Mouse (Mus musculus) cerebellum, adult (tissue): ENCODE data around the gene Zfp524.

Source experiments
- ATAC-seq: cut with Nextera tagmentation; 2 replicates; pipeline ENCODE4 v1.9.2; 2017; ENCODE audit warnings: mild to moderate bottlenecking, moderate library complexity, mixed read lengths; ENCODE audit not compliant: insufficient number of reproducible peaks, low FRiP score, low TSS enrichment

Zfp524 gene

DNA sequence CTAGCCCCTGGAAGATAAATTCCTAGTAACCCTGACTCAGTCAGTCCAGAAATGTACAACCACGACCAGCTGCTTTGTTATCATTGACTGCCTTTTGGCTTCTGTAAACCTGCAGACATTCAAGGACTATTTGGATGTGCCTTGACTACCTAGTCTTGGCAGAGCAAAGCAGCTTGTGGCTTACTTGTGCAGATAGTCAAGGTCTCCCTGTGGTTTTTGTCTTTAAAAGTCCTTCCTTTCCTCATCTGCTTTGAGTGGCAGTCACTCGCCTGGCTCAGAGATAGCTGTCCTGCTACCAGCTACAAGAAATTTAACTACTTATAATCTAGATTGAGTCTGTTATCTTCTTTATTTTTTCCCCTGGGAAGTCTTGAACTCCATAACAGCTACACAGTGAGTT is 30.8 kb downstream of the Zfp524 start:
- ATAC-seq = no peak

- ATAC-seq = no peak
These were observed 31.9 kb downstream of the Zfp524 start for GRCm38 (mm10) chr7:5046112-5046511.

GRCm38 (mm10) chr7:5047313-5047712 is 33.1 kb downstream of the Zfp524 start:
- ATAC-seq = no peak

DNA sequence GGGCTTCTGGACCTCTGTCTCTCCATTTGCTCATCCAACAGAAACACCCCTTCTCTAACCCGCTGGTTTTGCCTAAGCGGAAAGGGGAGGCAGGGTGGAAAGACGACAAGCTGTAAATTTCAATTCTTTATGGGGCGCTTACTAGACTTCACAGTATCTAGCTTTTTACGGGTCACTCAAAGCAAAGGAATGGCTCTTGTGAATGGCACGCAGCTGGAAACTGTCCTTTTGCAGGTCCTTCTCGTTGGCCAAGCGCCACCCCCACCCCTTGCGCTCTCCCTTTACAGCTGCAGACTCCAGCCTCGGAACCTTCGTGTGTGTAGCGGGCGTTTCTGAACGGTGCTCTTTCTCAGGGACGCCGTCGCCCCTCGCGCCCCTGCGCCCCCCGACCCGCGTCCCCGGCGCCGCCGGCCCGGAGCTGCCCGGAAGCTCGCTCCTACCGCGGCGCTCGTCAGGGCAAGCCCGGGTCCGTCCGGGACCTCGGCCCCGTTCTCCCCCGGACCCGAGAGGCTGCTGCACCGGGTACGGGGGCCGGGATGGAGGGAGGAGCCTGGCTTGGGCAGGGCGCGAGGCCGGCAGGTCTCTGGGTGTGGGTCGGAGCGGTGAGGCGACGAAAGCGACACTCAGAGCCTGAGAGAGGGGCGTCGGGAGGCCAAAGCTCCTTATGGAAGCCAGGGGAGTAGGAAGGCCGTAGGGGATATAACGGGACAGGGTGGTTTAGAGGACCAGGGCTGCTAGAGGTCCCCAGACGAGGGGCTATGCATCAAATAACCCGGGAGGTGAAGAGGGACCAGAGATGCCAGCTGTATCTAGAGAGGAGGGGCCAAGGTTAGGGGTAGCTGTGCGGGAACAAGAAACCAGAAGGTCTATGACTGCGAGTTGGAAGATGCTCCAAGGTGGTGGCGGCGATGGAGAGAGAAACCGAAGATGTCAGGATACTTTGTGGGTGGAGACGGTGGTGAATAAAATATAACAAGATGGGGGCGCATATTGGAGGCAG is 37.3 kb downstream of the Zfp524 start, which contains the start of gene Zfp580:
Zfp580 (plus strand) TSS at position 346 of the 1,000 bp plus-strand sequence.
- ATAC-seq = peak; percentile 61; the same call in 1 of the 2 replicates

- no peak for ATAC-seq
These were observed 38.2 kb downstream of the Zfp524 start for GRCm38 (mm10) chr7:5052438-5052837.

DNA sequence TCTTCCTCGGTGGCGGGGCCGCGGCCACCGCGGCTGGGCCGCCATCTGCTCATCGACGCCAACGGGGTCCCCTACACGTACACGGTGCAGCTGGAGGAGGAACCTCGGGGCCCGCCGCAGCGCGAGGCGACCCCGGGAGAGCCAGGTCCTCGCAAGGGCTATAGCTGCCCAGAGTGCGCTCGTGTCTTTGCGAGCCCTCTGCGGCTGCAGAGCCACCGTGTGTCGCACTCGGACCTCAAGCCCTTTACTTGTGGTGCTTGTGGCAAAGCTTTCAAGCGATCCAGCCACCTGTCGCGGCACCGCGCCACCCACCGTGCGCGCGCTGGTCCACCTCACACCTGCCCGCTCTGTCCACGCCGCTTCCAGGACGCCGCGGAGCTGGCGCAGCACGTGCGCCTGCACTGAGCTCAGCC is 38.7 kb downstream of the Zfp524 start:
- ATAC-seq = no peak

GRCm38 (mm10) chr7:5053456-5054179 is 39.4 kb downstream of the Zfp524 start:
- ATAC-seq = no peak

- ATAC-seq = no peak
These were observed 42.5 kb downstream of the Zfp524 start for GRCm38 (mm10) chr7:5056651-5057263.

- ATAC-seq = no peak
These were observed 43.2 kb downstream of the Zfp524 start for GRCm38 (mm10) chr7:5057381-5057780.

- no peak for ATAC-seq
These were observed 43.6 kb downstream of the Zfp524 start for GRCm38 (mm10) chr7:5057804-5058203.

DNA sequence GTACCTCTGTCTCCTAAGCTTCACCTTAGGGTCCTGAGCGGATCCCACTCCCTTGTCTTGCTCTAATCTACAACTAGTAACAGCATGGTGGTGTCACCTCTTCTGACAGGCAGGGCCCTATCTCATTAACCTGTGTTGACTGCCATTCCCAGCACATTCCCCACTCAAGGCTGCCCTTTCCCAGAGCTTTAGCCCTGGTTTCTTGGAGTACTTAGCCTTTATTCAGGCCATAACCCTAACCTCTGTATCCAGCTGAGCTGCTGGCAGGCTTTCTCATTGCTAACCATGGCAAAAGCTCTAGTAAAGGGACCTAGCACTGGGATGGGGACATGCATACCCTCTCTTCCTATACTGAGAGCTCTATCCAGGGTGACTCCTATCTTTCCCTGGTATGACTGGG is 44.4 kb downstream of the Zfp524 start:
- no peak for ATAC-seq

DNA sequence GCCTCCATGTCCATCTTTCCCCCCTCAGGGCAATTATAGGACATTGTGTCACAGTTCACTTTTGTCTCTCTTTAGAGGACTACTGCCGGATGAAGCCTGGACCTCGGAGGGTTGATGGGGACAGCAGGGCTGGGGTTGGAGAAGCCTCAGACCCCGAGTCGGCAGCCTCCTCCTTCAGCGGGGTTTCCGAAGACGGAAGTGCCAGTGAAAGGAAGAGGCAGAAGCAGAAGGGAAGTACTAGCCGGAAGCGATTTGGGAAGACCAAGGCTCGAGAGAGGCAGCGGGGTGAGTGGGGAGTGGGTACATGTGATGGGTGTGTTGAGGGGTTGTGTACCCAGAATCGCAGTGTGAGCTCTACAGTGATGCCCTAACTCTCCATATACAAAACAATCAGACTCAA is 45.2 kb downstream of the Zfp524 start:
- ATAC-seq = no peak

DNA sequence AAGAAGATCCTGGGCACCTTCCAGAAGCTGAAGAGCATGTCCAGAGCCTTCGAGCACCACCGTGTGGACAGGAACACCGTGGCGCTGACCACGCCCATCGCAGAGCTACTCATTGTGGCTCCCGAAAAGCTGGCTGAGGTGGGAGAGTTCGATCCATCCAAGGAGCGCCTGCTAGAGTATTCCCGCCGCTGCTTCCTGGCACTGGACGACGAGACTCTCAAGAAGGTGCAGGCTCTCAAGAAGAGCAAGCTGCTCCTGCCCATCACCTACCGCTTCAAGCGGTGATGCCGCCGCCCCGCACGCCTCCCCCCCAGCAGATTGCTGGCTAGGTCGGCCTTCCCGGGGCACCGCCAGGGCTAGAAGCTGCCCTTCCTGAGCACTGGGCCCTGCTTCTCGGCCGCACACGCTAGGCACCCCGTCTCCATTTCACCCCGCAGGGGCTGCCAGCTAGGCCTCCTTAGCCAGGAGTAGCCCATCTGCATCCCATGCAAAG is 46.1 kb downstream of the Zfp524 start:
- ATAC-seq = peak; percentile 38; the same call in 1 of the 2 replicates

GRCm38 (mm10) chr7:5060944-5061773 is 46.9 kb downstream of the Zfp524 start:
- ATAC-seq = peak; percentile 65

DNA sequence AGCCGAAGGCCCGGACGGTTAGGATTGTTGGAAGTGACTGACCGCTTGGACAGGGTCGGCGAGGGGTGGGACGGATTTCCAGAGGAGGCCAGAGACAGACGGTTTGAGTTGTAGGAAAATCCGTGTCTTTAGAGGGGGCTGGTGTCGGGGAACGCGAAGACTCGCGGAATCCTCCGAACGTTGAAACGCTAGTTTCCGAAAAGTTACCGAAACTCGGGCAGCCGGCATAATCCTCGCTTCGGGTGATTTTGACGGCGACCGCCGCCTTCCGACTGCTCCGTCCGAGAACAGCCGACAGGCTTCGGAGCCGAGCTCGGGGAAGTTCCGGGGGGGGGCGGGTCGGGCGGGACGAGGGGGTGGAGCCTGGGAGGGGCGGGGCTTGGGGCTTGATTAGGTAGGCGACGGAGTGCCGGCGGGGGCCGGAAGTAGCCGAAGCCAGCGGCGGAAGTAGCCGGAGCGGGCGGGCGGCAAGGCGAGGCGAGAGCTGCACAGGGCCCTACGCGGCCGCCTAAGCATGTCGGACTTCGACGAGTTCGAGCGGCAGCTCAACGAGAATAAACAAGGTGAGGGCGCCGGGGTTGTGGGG is 47.7 kb downstream of the Zfp524 start, which contains the start of gene U2af2:
U2af2 (plus strand) TSS at position 370 of the 586 bp plus-strand sequence.
- peak; percentile 19; the same call in 1 of the 2 replicates for ATAC-seq

GRCm38 (mm10) chr7:5062360-5063001 is 48.3 kb downstream of the Zfp524 start:
- no peak for ATAC-seq

DNA sequence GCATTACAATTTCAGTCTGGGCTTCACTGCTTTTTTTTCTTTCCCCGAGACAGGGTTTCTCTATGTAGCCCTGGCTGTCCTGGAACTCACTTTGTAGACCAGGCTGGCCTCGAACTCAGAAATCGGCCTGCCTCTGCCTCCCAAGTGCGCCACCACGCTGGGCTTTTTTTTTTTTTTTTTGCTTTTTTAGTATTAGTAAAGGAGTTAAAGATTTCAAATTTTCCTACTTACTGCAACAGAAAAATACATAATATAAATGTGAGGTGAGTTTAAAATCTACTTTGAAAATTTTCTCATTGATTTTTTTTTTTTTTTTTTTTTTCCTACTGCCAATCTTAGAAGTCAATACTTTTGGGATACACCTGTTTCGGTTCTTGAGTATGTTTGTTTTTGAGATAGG is 50.7 kb downstream of the Zfp524 start:
- ATAC-seq = no peak
